Mouse (Mus musculus): Measurements from ENCODE around the gene Olfr311.
A peak's percentile ranks its signal among the peaks of the same experiment; 100 is the strongest.
"Not testable (repeated sequence)": the region's sequence is repeated elsewhere in the genome, so short reads cannot be mapped to it uniquely, and the experiment has no call there.

The Olfr311 gene

GRCm38 (mm10) chr11:58838951-58839350, at the start of gene Olfr311:
TSS of gene Olfr311 (plus strand) at chr11:58839251.
- not testable (repeated sequence) for DNase-seq (ENCODE audit: low spot score)

DNA sequence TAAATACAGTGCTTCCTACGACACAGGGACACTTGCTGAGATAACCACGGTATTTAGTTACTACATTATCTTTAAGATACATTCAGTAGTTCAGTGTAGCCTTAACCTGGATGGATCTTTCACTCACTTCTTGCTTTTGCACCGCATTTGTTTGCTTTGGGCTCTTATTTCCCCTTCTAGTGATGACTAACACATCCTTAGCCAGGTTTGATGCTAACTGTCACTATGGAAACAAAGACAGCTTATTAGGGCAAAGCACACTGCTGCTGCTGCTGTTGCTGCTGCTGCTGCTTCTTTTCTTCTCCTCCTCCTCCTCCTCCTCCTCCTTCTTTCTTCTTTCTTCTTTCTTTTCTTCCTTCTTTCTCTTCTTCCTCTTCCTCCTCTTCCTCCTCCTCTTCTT, 49.5 kb upstream of the Olfr311 start:
- no peak for DNase-seq (ENCODE audit: low spot score)

GRCm38 (mm10) chr11:58790053-58790452, 49.0 kb upstream of the Olfr311 start:
- DNase-seq (ENCODE audit: low spot score), result no peak

- no peak for DNase-seq (ENCODE audit: low spot score)
Observed at GRCm38 (mm10) chr11:58790646-58791045, 48.4 kb upstream of the Olfr311 start.

DNA sequence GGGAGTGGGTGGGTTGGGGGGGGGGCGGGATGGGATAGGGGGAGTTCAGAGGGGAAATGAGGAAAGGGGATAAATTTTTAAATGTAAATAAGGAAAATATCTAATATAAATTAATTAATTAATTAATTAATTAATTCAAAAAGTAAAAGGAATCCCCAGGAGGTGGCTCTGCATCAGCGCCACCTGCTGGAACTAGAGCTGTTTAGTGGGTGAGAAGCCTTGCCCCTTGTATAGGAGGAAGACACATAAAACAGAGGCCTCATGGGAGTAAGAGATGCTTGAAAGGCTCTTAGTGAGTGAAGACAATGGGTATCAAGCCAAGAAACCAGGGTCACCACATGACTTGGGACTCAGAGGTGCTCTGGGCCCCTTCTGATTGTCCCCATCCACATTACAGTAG, 43.2 kb upstream of the Olfr311 start:
- peak; percentile 12 for DNase-seq (ENCODE audit: low spot score)

GRCm38 (mm10) chr11:58796850-58797249, 42.2 kb upstream of the Olfr311 start:
- no peak for DNase-seq (ENCODE audit: low spot score)

GRCm38 (mm10) chr11:58799747-58800146, 39.3 kb upstream of the Olfr311 start:
- no peak for DNase-seq (ENCODE audit: low spot score)

DNA sequence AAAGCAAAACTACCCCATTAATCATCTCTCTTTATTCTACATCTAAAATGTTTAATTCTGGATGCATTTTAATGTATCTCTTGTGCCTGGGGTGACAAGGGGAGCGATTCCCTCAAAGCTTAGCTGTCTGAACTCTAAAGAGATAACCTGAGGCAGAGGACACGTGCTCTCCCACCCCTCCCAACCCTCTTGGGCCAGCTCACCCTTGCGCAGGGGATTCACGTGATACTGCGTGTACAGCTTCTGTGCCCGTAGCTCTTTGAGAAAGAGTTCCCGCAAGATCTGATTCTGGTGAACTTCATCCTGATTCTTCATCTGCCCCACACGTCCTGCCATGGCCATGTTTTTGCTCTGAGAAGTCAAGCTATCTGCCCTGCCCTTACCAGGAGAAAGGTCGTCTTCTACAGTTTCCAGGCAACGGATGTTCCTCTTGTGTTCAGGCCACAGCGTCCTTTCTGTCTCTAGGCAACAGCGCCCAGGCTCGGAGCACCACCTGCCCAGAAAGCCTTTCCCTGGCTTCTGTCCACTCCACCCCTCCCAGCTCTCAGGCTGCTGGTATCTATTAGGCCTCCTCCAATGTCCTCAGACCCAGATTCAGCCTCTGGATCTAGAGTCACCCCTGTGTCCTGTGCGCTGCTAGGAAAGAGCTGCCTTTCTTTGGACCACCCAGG, 37.4 kb upstream of the Olfr311 start, which contains the start of gene Fam183b:
Fam183b (minus strand) TSS at position 403 of the 671 bp plus-strand sequence.
- peak; percentile 78 for DNase-seq (ENCODE audit: low spot score)

DNA sequence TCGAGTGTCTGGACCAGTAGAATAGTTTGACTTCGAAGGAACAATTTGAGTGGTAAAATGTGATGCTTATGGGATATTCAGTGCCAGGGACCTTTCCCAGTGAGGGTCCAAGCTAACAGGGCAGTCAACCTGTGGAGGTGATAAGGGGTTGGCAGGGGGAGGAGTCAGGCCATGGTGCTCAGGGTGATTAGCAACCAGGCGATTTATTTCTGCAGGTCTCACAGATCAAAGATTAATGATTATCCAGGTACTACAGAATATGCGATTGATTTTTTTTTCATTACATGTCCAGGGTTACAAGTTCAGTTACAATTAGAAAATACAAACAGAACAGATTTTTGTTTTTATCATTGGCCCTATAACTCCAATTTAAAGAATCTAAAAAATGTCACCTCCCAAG, 35.2 kb upstream of the Olfr311 start:
- no peak for DNase-seq (ENCODE audit: low spot score)

GRCm38 (mm10) chr11:58804393-58804792, 34.7 kb upstream of the Olfr311 start:
- DNase-seq (ENCODE audit: low spot score), result no peak

GRCm38 (mm10) chr11:58812001-58812400, 27.1 kb upstream of the Olfr311 start:
- no peak for DNase-seq (ENCODE audit: low spot score)

GRCm38 (mm10) chr11:58814700-58815099, 24.4 kb upstream of the Olfr311 start, which contains the start of gene Olfr313:
TSS of gene Olfr313 (plus strand) at chr11:58815000.
- DNase-seq (ENCODE audit: low spot score), result not testable (repeated sequence)

DNA sequence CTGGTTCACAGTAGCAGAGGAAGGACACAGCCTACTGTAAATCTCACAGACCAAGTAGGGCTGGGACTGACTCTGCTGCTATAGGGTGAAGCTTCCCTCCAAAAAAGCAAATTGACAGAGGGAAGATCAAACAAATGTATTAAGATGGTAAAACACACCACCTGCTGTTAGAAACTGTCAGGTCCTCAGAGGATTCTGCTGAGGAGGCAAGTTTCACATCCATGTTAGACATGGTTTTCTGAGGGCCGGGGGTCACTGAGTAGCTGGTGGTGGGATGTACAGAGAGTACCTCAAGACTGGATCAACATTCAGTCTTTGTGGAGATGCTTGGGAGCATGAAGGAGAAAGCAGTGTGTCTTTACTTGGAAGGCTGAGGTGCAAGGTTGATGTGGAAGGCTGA, 23.4 kb upstream of the Olfr311 start:
- DNase-seq (ENCODE audit: low spot score), result no peak

GRCm38 (mm10) chr11:58828937-58829336, 10.1 kb upstream of the Olfr311 start, which contains the start of gene Olfr312:
TSS of gene Olfr312 (plus strand) at chr11:58829237.
- not testable (repeated sequence) for DNase-seq (ENCODE audit: low spot score)

DNA sequence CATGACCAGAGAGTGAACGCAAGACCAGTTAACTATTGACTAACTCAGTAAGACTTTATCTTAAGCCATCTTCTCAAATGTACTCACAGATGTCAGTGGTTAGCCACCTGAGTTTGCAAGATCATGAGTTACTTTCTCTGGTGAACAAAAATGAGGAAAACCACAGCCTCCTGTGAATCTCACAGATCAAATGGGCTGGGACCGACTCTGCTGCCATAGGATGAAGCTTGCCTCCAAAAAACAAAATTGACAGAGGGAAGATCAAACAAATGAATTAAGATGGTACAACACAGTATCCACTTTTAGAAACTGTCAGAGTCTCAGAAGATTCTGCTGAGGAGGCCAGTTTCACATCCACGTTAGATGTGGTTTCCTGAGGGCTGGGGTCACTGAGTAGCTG, 9.3 kb upstream of the Olfr311 start:
- no peak for DNase-seq (ENCODE audit: low spot score)

GRCm38 (mm10) chr11:58832541-58832940, 6.5 kb upstream of the Olfr311 start:
- DNase-seq (ENCODE audit: low spot score), result not testable (repeated sequence)

DNA sequence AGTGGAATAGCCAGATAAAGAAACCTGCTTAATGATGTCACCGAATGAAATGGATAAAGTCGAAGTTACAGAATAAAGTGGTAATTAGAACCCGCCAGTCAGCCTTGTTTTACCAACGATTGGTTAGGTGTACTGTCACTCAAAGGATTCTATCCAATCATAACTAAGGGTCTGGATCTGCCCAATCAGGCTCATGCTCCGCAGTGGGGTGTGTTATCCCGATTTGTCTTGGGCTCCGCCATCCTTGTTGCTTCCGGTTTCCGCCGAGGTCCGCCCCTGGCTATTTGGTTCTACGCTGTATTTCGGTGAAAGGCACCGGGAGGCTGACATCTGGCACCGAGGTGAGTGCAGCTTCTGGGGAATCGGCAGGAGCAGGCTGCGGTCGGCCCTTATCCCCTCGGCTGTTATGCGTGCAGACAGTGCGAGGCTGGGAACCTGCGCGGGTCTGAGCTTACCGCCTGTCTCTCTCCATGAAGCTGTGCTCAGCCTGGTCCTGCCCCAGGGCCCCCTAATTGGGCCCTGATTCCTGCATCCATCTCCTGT, 7.9 kb downstream of the Olfr311 start, which contains the start of gene Gm12258:
Gm12258 (plus strand) TSS at position 240 of the 543 bp plus-strand sequence.
- DNase-seq (ENCODE audit: low spot score), result peak; percentile 100

DNA sequence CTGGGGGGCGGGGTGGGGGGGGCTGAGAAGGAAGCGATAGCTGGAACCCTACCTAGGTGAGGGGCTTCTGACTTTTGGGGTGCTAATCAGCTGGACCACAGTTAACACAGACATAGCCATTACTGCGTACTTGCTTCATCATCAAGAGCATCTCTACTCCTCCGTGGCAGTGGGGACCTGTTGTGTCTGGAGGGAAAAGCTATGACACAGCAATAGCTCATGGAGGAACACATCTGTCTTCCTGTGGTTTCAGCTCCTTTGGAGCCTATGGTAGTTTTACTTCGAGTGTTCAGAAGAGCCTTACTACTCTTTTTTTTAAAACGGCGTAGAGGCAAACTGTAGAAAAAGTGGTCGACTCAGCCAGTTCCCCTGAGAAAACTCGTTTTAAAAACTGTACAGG, 8.6 kb downstream of the Olfr311 start:
- DNase-seq (ENCODE audit: low spot score), result no peak

GRCm38 (mm10) chr11:58849731-58850130, 10.7 kb downstream of the Olfr311 start:
- DNase-seq (ENCODE audit: low spot score), result no peak

GRCm38 (mm10) chr11:58860744-58861143, 21.7 kb downstream of the Olfr311 start:
- DNase-seq (ENCODE audit: low spot score), result no peak

DNA sequence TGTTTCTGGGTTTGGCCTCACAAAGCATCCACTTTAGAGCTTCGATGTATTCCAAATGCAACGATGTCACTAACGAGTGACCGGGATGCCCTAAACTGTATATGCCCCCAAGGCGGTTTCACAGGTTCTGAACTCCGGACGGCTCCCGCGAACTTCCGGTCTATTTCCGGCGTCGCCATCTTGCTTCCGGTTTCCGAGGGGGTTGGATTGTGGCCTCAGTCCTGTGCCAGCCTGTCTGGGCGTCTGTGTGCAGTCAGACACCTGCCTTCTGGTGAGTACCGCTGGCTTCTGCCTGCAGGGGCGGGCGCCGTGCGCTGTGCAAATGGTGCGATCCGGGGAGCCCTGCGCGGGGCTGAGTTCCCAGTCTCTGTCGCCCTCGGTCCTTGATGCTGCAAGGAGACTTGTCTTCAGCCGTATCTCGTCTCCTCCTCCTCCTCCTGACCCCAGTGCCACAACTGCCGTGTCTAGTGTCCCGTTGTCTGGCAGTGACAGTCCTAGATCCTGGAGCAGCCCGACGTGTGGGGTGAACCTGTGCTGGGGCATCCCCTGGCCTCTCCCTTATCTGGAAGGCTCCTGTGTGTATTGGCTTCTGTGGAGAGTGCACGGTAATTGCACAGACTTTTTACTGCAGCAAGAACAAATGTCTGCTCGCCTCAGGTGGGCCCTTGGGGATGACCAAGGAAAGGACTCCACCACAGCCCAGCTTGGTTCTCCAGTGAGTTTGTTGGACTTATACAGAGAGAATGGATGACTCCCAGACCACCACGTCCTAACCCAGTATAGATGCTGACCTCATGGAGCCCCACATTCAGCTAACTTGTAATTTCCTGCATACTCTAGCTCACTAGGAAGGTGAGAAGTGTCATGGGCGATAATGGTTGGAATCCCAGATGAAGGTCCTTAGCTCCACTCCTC, 28.2 kb downstream of the Olfr311 start, which contains the start of gene 2810021J22Rik:
2810021J22Rik (plus strand) TSS at position 178 of the 915 bp plus-strand sequence.
- peak; percentile 81 for DNase-seq (ENCODE audit: low spot score)

- peak; percentile 1 for DNase-seq (ENCODE audit: low spot score)
Observed at GRCm38 (mm10) chr11:58867954-58868330, 28.9 kb downstream of the Olfr311 start.
